Mouse (Mus musculus) CH12F3 (cell line): ENCODE results near the gene Sik3.
"Not testable (repeated sequence)": the region's sequence is repeated elsewhere in the genome, so short reads cannot be mapped to it uniquely, and the experiment has no call there.

Source experiments
- in situ Hi-C: fragments of 300-500 bp; cut with MboI; formaldehyde crosslinking; loops from 2 replicates; pipeline ENCODE4 v1.14.3; 2020; ENCODE audit warnings: low sequenced_read_pairs

The Sik3 gene

GRCm38 (mm10) chr9:46149392-46149791 lies 136.8 kb downstream of the Sik3 start:
- in situ Hi-C loops, result no loop called here

GRCm38 (mm10) chr9:46150116-46150515 lies 137.5 kb downstream of the Sik3 start:
- in situ Hi-C loops, result no loop called here

DNA sequence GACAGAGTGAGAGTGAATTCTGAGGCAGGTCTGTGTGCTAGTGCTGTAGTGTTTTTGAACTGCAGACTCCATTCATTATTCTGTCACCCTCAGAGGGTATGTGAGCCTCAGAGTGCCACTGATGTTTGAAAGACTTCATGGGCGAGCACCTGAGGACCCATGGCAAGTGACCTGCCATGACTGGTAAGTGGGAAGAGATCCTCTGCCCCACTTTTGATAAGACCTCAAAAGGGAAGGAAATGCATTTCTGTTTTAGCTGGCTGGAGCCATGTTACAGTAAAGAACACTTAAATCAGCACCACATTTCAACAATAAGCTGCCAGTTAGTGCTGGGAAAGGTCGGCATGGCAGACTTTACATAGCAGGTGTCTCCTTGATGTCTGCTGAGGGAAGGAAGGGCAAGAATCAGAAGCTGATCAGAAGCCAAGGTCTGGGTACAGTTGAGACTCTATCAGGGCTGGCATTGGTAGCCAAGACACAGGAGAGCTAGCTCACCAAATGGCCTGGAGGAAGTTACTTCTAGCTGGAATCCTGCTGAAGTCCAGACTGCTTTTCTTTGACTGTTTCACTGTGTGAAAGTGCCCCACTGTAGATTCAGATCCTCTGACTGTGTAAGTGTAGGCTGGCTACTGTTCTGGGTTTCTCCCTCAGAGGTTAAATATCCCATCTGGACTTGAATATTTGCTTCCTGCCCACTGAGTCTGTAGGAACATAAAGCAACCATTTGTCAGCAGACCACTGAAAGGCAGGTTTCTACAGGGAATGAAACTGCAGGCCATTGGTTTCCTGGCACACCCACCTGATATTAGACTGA lies 138.5 kb downstream of the Sik3 start:
- in situ Hi-C loops, result no loop called here

DNA sequence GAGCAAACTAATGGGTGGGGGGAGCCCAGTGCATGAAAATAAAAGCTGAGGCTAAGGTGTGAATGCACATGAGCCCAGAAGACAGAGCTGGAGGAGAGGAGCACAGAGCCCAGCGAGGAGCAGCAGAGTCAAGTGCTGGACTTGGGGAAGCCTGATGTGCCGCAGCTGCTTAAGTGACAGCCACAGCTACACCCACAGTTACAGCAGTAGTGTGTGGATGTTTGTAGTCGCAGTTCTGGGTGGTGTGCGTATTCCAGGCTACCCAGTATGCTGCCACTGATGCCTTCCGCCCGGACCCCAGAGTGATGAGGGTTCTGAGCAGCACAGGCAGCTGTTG lies 139.1 kb downstream of the Sik3 start:
- in situ Hi-C loops, result no loop called here

DNA sequence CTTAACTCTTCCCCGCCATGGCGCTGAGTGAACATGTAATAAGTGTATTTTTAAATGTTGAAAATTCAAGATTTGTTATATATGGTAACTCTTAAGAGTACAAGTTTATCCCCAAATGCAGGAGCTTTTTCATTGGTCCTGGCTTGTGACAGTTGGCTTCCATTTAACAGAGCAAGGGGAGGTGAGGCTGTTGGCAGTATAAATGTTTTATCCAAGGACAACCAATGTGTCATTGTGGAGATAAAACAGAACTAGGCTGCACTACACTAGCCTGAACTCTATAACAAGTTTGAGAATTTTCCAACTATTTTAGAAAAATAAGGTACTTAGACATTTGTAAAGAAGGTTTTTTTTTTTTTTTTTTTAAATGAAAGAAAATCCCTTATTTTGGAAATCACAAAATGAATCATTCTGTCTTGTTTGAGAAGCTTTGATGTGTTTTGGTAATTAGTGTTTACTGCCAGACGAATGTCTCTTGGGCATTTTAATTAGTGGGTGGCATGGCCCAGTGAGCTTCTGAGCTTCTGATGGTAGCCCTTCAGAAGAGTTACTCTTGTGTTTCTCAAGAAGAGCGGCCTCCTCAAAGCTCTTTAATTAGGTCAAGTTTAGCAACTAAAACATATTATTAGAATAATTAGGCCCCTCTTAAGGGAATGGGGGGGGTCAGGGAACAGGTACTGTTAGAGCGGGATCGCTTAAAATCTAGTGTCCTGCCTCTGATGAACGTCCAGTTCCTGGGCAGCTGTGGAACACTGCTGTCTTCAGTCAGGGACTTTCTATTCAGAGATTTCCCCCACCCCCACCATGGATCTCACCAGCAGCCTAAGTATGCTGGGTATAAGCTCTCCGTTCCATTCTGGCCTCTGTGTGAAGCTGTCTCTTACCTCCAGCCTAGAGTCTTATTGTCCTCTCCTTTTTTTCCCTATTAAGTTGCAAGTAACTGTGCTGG lies 139.7 kb downstream of the Sik3 start:
- in situ Hi-C loops, result no loop called here

DNA sequence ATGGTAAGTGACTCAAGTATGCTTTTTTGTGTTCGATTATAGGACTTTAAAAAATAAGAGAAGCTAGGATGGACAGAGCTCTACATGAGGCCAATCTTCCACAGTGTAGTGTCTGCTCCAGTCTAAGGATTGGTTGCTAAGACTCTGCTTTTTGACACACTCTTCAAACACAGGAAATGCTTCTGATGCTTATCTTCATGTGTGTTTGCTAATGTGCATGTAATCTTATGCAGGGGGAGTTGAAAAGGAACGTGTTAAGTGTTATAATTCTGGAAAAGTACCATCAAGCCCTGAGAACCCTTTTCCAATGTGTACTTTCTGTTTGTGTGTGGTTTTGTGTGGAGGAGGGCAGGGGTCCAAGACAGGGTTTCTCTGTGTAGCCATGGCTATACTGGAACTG lies 141.8 kb downstream of the Sik3 start:
- in situ Hi-C loops, result no loop called here

DNA sequence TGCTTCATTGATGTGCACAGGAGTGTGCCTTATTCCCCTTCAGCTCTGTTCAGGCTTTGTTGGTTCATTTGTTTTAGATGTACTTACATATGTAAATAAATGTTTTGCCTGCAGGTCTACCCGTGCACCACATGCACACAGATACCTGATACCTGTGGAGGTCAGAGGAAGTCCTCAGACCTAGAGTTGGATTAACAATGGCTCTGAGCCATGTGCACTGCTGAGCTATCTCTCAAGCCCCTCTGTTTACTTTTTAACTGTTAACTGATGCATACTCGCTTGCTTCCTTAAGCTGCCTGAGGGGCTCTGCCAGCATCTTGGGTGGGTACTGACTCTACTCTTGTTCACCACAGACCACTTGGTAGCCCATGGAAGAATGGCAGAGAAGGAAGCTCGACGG lies 142.4 kb downstream of the Sik3 start:
- in situ Hi-C loops, result no loop called here

GRCm38 (mm10) chr9:46155818-46156217 lies 143.2 kb downstream of the Sik3 start:
- in situ Hi-C loops, result not testable (repeated sequence)

GRCm38 (mm10) chr9:46156711-46157110 lies 144.1 kb downstream of the Sik3 start:
- in situ Hi-C loops, result no loop called here

DNA sequence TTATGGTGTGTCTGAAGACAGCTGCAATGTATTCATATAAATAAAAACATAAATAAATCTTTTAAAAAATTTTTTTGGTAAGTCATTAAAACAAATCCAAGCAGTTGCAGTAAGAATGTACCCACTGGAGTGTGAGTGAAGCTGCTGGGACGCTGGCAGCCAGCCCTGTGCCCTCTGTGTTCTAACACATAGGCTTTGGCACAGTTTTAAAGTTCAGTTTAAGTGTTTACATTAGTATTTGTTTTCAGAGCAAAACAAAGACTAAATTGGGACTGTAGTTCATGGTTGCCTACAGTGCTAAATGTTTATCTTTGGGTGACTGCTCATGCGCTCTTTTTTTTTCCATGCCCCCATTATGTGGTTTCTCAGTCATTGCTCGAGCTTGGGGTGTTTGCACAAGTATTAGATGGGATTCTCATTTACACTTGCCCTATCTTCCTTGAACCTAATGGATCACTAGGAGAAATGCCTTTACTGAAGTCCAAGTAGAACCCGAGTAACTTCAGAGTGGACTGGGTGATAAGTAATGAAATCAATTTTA lies 145.7 kb downstream of the Sik3 start:
- in situ Hi-C loops, result no loop called here

DNA sequence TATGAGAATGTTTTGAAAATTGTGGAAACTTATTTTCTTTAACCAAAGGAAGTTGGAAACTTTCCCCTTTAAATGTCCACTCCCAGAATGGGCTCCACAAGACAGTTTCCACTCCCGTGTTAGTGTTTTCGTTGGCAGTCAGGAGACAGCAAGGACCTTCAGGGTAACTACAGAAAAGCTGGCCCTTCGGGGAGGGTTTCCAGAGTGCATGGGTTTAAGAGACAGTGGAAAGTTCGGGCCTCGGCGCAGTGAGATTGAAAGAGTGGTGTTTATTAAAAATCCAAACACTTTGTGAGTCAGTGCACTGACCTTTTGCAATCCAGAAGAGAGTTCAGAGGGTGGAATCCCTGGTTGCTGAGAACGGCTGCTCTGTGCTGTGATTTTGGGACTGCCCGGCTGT lies 150.8 kb downstream of the Sik3 start:
- in situ Hi-C loops, result no loop called here

DNA sequence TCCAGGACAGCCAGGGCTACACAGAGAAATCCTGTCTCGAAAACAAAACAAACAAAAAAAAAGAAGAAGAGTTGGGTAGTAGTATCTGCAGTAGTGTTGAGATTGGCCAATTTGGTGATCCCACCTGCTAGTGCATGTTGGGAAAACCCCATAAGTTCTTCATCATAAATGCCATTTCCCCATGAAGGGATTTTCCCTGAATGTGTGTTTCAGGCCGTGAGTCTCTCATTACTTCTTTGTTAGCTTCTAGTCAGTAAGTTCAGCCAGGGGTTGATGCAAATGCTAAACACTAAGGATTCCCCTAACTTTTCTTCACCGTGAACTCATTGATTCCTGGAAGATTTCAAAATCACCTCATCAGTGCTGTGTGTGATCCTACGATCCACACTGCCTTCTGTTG lies 156.2 kb downstream of the Sik3 start:
- in situ Hi-C loops, result no loop called here

GRCm38 (mm10) chr9:46172251-46172650 lies 159.6 kb downstream of the Sik3 start:
- in situ Hi-C loops, result no loop called here

GRCm38 (mm10) chr9:46172953-46173352 lies 160.3 kb downstream of the Sik3 start:
- in situ Hi-C loops, result no loop called here

DNA sequence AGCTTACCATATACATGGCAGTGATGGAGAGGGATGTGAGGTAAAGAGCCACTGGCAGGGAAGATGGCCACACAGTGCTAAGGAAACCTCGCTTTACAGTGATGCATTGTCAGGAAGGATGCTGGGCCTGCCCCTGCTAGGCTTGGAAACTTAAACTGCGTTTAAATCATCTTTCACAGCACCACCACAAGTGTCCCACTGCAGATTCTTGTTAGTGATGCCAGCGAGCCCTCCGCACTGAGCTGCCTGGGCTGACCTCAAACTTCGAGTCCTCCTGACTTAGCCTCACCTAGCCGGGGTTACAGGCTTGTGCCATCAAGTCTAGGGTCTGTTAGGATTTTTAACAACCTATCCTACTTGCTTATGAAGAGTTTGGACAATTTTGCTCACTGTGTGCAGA lies 161.3 kb downstream of the Sik3 start:
- in situ Hi-C loops, result no loop called here

GRCm38 (mm10) chr9:46174770-46175294 lies 162.2 kb downstream of the Sik3 start:
- in situ Hi-C loops, result no loop called here

DNA sequence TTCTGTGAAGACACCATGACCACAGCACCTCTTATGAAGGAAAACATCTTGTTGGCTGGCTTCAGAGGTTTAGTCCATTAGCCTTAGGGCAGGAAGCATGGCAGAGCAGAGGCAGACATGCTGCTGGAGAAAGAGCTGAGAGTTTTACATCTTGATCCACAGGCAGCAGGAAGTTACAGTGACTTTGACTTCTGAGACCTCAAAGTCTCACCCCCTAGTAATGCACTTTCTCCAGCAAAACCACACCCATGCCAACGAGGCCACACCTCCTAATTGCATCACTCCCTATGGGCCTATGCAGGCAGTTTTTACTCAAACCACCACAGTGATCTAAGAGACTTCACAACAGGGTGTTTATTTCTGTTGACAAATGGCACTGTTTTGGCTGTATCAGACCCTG lies 162.7 kb downstream of the Sik3 start:
- in situ Hi-C loops, result no loop called here

- in situ Hi-C loops, result no loop called here
Observed at GRCm38 (mm10) chr9:46175938-46176375, 163.3 kb downstream of the Sik3 start.

DNA sequence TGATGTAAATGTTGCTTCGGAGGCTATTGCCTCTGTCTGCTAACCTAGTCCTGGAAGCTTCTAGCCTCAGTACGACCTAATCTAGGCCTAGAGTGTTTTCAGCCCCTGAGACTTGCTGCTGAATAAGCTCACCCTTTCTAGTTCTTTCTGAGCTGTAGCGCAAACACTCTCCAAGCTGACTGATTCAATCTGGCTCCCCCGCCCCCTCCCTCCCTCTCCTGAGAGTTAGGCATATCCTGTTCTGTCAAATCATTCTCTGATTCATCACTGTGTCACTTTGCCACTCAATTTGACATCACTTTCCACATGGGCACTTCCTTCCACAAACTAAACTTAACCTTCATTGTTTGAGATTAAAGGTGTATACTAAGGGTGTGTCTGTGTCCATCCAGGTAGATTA lies 164.0 kb downstream of the Sik3 start:
- in situ Hi-C loops, result no loop called here

DNA sequence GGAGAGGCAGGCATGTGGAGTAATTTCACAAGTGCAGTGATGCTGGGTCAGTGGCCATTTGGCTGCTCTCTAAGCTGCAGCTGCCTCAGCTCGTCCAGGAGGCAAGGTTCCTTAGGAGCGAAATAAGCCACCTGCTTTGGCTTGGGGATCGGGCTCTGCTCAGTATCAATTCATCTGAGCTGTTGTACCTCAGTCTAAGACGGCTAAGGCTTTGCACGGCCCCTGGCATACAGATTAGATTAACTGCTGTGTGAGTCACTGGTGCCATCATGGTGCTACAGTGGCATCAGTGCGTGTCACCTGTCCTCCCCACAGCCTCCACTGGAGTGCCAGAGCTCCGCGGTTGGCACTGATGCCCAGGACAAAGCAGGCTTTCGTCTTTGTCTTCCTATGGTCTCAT lies 166.0 kb downstream of the Sik3 start:
- in situ Hi-C loops, result no loop called here

- in situ Hi-C loops, result loop anchor here (5.0 kb wide), 1 partner anchor 174 kb away; no protein-coding TSS in a partner anchor
Observed at GRCm38 (mm10) chr9:46181297-46181696, 168.7 kb downstream of the Sik3 start.
